Mouse (Mus musculus) duodenum, adult 2 months (tissue): ENCODE measurements around the gene Hyou1. TPM values are rescaled to one million over a fixed set of nuclear protein-coding genes. Genes with fewer than 3 reads are reported as not detected.

Experiments
- polyA plus RNA-seq: library from polyadenylated mRNA; depleted of rRNA; stranded (reverse); fragments of >200 nt; gene quantifications from 2 replicates; pipeline ENCODE4 v1.2.3, GENCODE M21; 2012; ENCODE audit warnings: low replicate concordance; rRNA removed

The Hyou1 gene
- polyA plus RNA-seq = 42.8 and 52.8 TPM in 2 replicates

GRCm38 (mm10) chr9:44379054-44379834 is at the start of gene Hyou1:
TSS of gene Hyou1 (plus strand) at chr9:44379490.

GRCm38 (mm10) chr9:44334396-44335330 is 44.6 kb upstream of the Hyou1 start, which contains the start of gene H2afx:
TSS of gene H2afx (plus strand) at chr9:44334694.

DNA sequence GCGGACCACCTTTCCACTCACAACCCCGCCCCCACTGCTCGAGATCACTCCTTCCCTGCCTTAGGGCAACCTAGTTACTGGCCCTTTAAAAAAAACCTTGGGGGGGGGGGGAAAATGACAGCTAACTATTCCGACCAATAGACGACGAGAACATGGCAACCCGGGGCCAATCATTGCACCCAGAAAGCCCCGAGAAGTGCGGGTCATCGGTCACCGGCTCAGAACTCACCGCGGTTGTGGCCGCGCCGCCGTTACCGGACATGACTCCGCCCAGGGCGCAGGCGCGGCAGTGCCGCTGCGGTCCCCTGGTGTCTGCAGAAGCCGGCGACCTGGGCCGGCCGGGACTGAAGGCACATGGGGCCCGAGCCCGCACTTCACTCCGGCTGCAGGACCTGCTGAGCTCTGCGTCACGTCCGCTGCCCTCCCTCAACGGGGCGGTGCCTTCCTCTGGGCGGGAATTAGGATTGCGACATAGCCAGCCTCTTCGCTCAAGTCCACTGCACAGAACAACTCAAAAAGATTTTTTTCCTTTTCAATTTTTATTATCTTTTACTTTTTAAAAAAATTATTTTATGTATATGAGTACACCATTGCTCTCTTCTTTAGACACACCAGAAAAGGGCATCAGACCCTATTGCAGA is 35.4 kb upstream of the Hyou1 start, which contains the start of gene Hmbs:
TSS of gene Hmbs (minus strand) at position 448 of the 641 bp plus-strand sequence.

GRCm38 (mm10) chr9:44361190-44361917 is 17.9 kb upstream of the Hyou1 start, which contains the start of gene Vps11:
TSS of gene Vps11 (minus strand) at chr9:44361670.

DNA sequence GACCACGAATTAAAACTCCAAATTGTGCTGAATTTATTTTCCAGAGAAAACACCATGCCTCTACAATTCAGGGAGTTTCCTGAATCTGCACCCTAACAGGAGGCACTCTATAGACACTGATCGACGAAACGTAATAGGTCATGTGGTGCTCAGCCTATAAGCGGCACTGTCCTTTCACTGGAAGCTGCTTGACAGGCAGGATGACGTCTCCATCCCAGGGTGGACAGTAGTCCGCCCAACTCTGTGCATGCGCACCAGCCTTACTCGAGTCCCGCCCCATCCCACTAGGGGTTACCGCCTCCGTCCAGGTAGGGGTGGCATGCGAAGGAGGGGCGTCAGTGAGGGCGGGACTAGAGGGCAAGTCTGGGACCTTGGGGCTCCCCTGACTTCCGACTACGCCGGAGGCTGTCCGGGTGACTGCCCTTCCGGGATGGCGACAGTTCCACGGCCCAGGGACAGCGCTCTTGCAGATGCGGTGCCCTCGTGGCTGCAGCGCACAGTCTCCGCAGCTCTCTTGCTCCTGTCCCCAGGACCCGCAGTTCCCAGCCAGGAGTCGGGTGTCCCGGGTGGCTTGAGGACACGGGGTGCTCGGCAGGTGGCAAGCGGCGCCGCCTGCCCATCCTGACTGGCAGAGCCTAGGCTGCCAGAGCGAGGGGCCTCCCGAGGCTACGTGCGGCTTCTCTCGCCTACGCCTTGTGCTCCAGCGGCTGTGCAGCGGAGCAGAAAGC is 17.6 kb downstream of the Hyou1 start, which contains the start of gene Slc37a4:
TSS of gene Slc37a4 (plus strand) at position 169 of the 728 bp plus-strand sequence.

GRCm38 (mm10) chr9:44406906-44407751 is 27.8 kb downstream of the Hyou1 start, which contains the start of the genes Rps25 and Trappc4:
TSS of gene Rps25 (plus strand) at chr9:44407139.
TSS of gene Trappc4 (minus strand) at chr9:44407600.

DNA sequence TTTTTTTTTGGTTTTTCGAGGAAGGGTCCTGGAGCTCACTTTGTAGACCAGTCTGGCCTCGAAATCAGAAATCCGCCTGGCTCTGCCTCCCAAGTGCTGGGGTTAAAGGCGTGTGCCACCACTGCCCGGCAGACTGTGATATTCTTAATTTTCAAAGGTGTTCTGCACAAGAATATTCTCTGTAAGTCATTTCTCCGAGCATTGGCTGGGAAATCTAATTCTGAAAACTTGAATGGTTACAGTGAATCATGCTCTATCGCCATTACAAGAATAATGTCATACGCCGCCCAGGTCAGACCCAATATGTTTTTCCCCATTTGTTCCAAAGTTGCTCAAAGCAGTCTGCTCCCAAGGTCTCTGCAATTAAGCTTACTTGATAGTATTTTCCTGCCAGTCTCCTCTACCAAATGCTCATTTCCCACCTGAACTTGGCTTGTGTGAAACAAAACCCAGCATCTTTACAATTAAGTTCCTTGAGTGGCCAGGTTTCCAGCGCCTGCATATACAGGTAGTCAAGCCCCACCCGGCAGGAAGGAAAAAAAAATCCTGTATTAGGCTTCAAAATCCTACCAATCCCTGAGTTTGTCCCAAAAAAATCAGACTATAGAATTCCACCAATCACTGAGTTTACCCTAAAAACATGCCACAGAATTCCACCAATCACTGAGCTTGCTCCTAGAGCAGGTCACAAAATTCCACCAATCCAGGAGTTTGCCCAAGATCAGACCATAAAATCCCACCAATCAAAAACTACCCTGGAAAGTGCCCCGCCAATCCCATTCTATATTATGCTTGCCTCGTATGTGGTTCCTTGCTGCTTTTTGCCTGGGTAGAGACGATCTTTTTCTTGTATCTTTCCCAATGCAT is 39.5 kb downstream of the Hyou1 start, which contains the start of gene Ccdc84:
TSS of gene Ccdc84 (minus strand) at position 51 of the 867 bp plus-strand sequence.

GRCm38 (mm10) chr9:44440961-44441360 is 61.7 kb downstream of the Hyou1 start, which contains the start of gene Foxr1:
TSS of gene Foxr1 (minus strand) at chr9:44441136.

Other genes with a start within 250 kb of the Hyou1 start
- 13.6 and 29.9 TPM in 2 replicates for gene Mcam, start 245.0 kb upstream of the Hyou1 start, polyA plus RNA-seq
- 3.6 and 3.9 TPM in 2 replicates for gene Cbl, start 145.4 kb upstream of the Hyou1 start, polyA plus RNA-seq
- not detected in 2 replicates for gene Ccdc153, start 138.8 kb upstream of the Hyou1 start, polyA plus RNA-seq
- 10.0 and 25.1 TPM in 2 replicates for gene Pdzd3, start 128.0 kb upstream of the Hyou1 start, polyA plus RNA-seq
- 4.2 and 5.8 TPM in 2 replicates for gene Nlrx1, start 110.9 kb upstream of the Hyou1 start, polyA plus RNA-seq
- 1.6 and 1.7 TPM in 2 replicates for gene Abcg4, start 90.9 kb upstream of the Hyou1 start, polyA plus RNA-seq
- gene Hinfp, start 73.8 kb upstream of the Hyou1 start, polyA plus RNA-seq = 14.2 and 16.9 TPM in 2 replicates
- gene C2cd2l, start 59.2 kb upstream of the Hyou1 start, polyA plus RNA-seq = 158 and 249 TPM in 2 replicates
- gene Dpagt1, start 53.5 kb upstream of the Hyou1 start, polyA plus RNA-seq = 40.0 and 42.8 TPM in 2 replicates
- gene H2afx, start 44.8 kb upstream of the Hyou1 start, polyA plus RNA-seq = 134 and 260 TPM in 2 replicates
- 35.1 and 44.5 TPM in 2 replicates for gene Hmbs, start 35.3 kb upstream of the Hyou1 start, polyA plus RNA-seq
- gene Vps11, start 17.8 kb upstream of the Hyou1 start, polyA plus RNA-seq = 13.9 and 17.1 TPM in 2 replicates
- 40.0 and 85.7 TPM in 2 replicates for gene Slc37a4, start 17.4 kb downstream of the Hyou1 start, polyA plus RNA-seq
- 30.8 and 41.9 TPM in 2 replicates for gene Rps25, start 27.6 kb downstream of the Hyou1 start, polyA plus RNA-seq
- 25.1 and 36.3 TPM in 2 replicates for gene Trappc4, start 28.1 kb downstream of the Hyou1 start, polyA plus RNA-seq
- 15.0 and 16.9 TPM in 2 replicates for gene Ccdc84, start 39.1 kb downstream of the Hyou1 start, polyA plus RNA-seq
- not detected in 2 replicates for gene Foxr1, start 61.6 kb downstream of the Hyou1 start, polyA plus RNA-seq
- gene Upk2, start 75.5 kb downstream of the Hyou1 start, polyA plus RNA-seq = 0.22 and 0.28 TPM in 2 replicates
- 29.3 and 33.5 TPM in 2 replicates for gene Bcl9l, start 103.3 kb downstream of the Hyou1 start, polyA plus RNA-seq
- 0.46 and 1.6 TPM in 2 replicates for gene Cxcr5, start 182.4 kb downstream of the Hyou1 start, polyA plus RNA-seq
- gene Ddx6, start 225.4 kb downstream of the Hyou1 start, polyA plus RNA-seq = 3.0 and 3.7 TPM in 2 replicates